Mouse (Mus musculus): ENCODE measurements around the gene Wasf3. TPM values are rescaled to one million over a fixed set of nuclear protein-coding genes. Genes with fewer than 3 reads are reported as not detected.
"Not testable (repeated sequence)": the region's sequence is repeated elsewhere in the genome, so short reads cannot be mapped to it uniquely, and the experiment has no call there.

The Wasf3 gene
- total RNA-seq, 2 experiments from 2014 or later, result 0.40 to 0.49 TPM

DNA sequence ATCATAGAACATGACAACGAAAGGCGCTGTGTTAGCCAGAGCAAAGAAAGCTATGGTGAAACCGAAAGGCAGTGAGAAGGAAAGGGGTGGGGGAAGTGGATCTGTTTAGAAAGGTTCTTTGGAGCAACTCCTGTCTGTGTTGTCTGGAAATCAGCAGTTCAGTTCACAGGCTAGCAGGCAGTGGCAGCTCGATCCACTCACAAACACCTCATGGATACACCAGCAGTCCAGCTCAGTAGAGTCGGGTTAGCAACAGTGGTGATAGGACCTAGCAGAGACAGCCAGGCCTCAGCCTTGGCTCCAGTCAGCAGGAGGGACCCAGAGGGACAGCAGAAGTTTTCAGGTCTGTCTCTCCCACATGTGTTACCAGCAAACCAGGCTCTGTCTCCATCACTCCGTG lies 16.2 kb downstream of the Wasf3 start:
- not testable (repeated sequence) for DNase-seq

DNA sequence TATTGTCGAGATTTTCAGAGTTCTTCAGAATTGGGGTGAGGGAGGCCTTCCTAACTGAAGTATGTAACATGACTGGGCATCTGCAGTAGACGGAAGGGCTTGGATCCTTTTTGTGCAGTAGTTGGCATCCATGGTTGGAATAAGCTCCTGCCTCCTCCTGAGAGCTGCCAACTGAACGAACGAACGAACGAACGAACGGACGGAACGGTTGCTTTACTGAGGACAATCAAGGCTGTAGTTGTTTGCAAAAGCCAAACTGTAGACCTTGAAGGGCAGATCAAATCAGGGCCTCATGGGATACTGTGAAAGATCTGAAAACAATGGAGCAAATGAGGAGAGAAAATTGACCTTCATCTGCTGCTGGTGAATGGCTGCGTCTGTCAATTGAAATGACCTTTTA lies 17.5 kb downstream of the Wasf3 start:
- DNase-seq, result no peak

DNA sequence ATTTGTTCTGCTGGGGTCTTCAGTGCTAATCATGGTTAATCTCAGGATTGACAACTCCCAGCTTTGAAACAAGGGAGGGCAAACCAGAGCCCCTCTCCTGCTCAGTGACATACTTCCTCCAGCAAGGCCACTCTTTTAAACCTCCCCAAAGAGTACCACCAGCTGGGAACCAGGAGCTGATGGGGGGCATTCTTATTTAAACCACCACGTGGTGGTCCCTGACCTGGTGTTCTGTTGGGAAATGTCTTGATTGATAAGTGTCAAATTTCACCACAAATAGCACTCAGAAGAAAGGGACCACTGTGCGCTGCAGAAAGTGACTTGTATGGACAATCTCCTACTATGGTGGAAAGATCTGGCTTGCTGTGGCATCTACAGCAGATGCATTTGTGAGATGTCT lies 19.1 kb downstream of the Wasf3 start:
- DNase-seq, result no peak

DNA sequence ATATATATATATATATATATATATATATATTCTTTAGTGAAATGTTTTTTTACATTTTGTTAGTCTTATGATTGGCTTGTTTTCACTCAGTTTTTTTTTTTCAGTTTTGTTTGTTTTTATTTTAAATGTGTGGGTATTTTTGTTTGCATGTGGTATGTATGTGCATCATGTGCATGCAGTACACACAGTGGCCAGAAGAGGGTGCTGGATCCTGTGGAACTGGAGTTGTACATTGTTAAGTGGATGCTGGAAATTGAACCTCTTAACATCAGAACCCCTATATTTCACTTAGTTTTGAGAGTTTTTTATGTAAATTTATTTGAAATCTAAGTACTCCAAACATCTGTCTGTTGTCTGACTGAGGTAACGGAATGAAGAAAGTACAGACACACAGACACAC lies 21.3 kb downstream of the Wasf3 start:
- DNase-seq, result no peak

DNA sequence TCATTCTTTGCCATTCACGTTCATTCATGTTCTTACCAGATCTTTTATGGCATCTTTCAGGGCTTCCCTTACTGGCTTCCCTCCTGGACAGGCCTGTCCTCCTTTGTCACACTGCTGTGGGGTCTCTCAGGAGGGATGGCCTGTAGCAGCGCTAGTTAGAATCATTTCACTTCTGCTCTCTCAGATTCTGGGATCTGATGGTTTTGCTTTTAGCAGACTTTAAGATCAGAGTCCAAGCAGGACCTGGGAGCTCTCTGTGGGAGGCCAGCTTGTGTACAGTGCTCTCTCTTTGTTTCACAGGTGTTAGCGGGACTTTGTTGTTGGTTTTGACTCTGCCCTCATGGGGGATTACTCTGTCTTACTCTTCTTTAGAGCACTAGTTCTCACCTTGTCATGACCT lies 23.0 kb downstream of the Wasf3 start:
- no peak for DNase-seq

DNA sequence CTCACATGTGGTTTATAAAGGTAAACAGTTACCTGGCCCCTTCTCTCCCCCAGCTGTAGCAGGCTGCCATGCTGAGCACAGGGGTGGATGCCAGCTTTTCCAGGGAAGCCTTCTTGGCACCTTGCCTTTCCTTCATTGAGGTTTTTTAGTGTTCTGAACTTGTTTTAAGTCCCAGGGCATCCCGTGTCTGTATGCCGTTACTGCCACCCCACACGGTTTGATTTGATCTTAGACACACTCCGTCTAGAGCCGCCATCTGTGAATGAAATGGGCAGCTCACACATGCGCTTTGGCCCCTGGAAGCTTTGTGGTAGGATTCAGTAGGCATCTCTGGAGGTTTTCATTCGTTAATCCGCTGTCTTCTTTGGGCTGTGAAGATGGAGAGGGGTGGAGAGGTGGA lies 23.8 kb downstream of the Wasf3 start:
- no peak for DNase-seq

DNA sequence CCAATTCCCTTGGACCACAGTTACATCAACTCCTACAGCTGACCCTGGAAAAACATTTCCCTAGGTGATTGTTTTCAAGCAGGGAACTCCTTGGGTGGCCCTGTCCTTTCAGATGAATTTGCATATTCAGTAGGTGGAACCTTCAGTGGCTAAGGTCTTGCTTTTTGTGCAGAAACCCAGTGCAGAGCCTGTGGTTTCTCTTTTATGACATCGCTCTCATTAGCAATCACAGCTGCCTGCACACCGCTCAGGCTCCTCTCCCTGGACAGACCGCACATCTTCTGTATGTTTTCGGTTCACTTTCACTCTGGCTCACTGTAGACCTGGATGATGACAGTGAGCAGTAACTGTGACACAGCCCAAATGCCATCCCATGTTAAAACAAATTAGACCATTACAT lies 26.0 kb downstream of the Wasf3 start:
- no peak for DNase-seq

DNA sequence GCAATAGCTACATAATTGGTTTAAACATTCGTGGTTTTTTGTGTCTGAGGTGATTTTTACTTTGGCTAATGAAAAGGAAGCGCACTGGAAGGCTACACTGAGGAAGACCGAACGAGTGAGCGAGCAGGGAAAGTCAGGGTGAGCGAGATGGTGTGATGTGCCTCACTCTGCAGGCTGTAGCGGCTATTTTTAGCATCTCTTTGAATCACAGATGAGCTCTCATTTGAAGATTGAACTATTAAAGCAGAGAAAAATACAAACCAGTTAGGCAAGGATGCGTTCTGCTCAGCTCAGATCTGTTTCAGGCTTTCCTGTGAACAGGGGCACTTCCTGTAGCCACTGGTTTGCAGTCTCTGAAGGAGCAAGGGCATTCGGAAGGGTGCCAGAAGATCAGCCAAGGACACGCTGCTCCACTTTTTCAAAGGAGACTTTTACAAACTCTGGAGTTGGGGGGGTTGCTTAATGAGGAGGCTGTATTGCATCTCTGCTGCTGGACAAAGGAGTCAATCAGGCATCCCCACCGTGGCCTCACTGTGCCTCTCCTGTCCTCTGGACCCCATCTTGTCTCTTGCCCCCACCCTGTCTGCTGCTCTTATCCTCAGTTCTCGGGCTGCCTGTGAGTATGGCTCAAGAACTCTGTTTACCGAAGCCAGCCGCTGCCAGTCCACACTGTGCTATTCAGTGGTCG lies 28.1 kb downstream of the Wasf3 start:
- no peak for DNase-seq

DNA sequence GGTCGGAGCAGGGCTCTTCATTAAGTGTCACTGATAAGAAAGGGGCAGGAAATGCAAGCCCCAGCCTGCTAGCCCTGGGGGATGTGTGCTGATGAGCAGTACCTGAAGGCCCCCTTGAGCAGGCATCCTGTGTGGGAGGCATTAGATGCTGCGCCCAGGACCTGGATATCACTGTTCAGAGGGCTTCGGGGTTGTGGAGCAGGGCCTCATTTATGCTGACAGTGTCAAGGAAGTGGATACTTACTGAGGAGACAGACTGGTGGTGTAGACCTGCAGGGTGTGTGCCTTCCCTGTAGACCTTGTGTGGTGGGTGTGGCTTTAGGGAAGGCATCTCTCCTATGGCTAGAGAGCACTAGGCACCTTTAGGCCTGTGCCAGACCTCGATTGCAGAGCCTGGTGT lies 29.8 kb downstream of the Wasf3 start:
- no peak for DNase-seq

DNA sequence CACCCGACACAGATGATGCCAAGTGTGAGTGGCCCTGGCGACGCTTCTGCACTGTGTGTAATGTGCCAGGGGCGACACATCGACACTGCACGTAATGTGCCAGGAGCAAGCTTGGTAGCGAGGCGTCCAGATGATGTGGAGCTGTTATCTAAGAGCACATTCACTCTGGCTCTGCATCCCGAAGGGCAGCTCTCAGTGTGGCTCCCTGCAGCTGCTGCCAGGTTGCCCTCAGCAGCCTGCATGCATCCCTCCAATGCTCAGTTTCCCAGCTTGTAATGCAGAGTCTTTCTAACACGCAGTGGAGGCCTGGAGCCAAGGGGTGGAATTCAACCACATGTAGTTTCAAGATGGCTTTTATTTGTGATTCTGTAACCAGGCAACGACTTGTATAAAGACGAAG lies 30.4 kb downstream of the Wasf3 start:
- no peak for DNase-seq

DNA sequence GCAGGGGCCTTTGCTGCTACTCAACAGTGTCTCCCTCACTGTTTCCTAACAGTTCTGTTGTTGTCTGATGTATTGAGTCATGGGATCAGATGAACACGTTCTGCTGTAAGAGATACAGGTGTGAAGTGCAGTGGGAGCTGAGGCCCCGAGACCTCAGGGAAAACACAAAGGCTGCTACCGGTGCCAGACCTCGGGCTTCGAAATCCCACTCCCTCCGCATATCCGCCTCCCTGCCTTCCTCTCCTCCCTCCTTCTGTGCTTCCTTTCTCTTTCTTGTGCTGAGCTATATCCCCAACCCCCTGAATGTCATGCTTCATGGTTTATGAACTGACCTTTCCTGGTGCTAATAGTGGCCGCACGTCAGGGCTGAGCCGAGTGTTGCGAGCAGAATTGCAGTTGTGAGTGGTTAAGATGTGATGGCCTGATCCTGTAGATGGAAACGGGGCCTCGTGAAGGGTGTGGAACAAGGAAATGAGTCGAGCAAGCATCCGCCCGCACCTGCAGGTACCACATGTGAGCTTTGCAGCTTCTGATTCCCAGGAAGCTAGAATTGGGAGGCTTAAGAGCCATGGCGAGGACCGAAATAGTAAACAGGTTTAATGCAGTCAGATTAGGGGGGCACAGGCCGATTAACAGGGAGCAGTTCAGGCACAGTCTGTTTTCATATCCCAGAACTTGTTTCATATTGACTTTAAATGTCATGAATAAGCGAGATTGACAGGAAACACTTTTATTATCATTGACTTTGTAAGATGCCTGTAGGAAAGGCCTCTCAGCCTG lies 31.7 kb downstream of the Wasf3 start:
- DNase-seq, result no peak

DNA sequence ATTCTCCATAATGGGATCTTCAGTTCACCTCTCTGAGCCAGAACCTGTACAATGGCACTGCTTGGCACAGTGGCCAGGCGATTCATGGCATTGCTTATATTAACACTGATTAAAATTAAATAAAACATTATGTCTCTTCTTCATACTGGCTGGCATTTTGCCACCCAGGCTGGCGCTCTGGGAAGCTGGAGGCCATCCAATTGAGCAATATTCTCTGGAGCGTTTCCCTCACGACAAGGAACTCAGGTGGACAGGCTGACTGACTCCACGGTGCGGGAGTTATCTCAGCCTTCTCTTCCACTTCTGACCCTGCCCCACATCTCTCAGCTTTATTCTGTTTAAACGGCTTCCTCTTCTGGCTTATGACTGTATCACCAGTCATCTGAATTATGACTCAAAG lies 33.3 kb downstream of the Wasf3 start:
- no peak for DNase-seq

DNA sequence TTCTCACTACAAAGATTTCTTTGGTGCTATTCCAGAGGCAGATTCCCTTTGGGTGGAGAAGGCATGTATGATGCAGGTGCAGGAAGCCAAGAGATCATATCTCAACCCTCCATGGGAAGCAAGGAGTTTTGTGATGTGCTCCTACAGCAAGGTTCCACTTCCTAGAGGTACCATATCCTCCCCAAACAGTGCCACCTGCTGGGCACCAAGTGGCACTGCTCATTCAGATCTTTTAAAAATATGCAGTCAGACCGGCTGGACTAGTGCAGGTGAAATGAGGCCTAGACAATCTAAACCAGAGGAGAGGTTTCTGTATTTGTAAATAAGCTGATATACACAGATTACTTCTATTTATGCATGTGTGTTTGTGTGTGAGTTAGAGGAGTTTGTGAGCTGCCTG lies 35.3 kb downstream of the Wasf3 start:
- DNase-seq, result peak in 1 of 2 experiments; percentile 21

DNA sequence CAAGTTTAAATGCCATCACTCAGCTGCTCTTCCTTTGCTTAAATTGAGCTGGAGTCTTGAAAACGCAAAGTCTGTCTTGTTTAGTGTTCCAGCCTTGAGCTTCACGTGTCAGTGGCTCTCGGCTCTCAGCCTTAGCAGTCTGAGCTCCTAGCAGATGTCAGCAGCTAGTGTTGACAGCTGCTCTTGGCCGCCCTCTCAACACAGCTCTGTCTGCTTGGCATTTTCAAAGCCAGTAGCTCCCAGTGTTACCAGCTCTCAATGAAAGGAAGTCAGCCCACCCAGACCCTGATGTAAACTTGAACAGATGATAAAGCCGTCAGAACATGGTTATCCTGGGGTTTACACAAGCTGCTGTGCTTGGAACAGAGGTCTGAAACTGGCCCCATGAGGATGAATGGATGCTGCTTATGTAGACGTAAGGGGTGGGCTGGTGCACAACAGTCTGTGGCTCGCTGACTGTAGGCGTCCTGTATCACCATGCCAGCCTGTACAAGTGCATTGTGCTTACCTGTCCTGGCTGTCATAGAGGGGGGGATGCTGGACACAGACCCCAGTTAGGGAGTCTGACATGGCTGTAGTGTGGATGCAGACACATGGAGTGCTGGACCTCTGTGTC lies 40.0 kb downstream of the Wasf3 start:
- peak; percentile 51 to 69 for DNase-seq

DNA sequence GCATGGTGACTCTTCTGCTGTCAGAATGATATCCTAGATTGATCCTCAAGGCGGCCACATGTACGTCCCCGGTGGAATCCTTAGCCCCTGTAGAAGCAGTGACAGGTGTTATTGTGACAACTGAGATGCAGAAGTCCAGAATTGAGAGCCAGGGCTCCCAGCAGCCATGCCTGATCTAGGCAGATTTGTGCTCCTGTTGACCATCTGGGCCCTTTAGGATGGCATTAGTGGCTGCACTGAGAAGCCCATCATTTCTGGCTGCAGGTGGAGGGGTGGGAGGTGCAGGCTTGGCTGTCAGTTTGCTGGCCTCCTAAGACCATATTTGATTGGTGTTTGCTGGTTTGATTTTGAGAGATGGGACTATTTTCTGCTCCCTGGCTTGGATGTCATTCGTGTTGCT lies 40.9 kb downstream of the Wasf3 start:
- DNase-seq, result no peak

DNA sequence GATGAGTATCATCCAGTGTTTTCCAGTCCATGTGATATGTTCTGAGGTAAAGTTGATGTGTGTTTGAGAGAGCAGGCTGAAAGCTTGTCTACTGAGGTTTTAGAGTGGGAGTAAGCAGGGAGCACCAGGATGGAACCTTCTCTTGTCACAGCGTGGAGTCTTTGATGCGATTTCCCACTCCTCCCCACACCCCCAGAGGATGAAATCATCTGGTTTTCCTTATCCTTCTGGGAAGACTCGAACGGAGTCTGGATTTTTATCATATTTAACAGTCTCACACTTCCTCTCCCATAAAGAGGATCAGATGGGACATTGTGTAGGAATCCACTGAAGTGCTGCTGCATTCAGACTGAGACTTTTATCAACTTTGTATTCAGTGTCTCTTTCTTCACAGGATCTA lies 43.3 kb downstream of the Wasf3 start:
- DNase-seq, result no peak

DNA sequence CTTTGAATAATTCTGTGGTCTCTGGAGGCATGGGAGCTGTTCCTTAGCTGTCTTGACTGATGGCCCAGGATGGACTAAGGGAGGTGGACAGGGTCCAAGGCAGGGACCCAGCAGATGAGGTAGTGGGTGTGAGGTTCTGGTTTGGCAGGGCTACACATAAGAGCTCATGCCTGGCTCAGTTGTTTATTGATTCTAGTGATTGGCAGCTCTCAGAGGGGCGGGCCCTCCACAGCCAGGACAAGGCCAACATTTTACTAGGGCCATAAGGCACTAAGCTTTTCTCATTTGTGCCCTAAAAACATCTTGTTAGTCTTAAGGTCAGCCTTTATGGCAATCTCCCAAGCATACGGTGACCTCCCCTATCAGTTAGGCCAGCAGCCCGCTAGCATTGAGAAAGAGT lies 47.0 kb downstream of the Wasf3 start:
- DNase-seq, result no peak

DNA sequence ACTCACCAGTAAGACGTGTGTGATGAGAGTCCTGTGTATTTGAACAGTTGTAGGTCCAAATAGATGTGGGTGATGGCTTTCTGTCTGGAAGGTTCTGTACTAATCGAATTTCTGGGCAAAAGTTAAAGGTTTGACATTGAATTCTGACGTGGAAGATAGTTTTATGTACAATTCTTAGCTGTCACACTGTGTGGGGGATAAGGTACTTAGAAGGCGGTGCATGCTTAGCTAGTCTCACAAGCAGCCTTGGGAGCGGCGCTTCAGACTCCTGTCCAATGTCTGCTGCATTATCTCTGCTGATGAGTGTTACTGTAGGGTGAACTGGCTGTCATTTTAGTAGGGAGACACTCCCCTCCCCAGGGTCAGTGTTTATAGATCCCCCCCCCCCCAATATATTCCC lies 47.7 kb downstream of the Wasf3 start:
- DNase-seq, result no peak

DNA sequence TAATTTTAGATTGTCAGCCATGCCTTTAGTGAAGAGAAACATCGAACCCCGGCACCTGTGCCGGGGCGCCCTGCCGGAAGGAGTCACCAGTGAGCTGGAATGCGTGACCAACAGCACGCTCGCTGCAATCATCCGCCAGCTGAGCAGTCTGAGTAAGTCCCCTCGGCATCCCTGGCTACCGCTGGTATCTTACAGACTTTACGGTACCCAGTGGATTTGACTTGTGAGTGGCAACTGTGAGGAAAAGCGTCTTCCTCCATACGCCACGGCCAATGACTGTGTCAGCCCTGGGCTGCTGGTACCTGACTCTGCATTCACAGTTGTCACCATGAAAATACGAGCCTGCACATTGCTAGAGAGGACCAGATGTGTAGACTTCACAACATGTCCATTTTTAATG lies 50.5 kb downstream of the Wasf3 start:
- no peak for DNase-seq

DNA sequence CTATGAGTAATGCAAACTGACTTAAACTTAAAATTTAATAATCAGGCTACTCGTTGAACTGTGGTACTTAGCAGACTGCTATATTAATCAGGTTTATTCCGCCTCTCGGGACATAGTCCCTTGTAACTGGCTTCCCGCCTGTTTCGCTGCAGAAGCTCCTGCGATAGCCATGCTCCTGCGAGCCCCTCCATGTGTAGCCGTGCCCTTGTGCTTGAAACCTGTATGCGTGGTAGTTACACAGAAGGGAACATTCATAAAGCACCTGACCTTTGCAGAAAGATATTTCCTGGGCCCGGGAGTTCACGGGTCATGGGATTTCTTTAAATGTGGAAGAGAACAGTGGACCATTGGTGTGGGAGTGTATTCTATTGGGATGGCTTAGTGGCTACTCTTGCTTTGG lies 52.0 kb downstream of the Wasf3 start:
- no peak for DNase-seq

DNA sequence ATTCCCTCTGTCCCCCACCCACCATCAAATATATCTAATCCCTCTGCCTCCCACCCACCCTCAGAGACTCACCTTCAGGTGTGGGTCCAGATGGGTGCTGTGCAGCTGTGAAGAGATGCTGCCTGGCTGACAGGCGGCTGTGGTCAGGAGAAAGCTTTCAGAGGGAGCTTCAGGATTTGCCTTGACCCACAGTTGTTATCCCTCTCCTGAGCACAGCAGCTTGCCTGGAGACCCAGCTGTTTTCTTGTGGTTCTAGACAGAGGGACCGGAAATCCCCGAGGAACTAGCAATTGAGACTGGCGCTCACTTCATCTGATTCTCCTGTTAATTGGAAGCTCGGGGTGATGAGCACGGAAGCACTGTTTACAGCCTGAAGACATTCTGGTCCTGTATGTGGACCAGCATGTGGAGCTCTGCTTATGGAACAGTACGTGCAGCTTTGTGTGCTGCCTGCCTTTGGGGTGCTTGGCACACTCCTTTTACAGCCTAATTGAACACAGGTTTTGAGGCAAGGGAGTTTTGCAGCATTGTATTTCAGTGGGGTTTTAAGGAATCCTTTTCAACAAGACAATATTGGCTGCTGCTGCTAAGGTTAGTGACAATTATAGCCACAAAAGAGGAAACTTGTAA lies 54.5 kb downstream of the Wasf3 start:
- no peak for DNase-seq

DNA sequence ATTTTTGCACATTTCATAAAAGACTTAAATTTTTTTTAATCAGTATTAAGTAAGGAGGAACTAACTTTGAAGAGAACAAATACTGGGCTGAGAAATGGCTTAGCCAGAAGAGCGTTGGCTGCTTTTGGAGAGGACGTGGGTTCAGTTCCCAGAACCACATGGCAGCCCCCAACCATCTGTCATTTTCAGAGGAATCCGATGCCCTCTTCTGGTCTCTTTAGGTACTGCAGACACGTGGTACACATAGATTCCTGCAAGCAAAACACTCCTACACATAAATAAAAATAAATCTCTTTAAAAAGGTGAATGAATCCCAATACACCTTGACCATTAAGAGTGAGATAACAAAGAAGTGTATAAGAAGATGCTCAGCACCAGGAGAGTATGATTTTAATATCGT lies 55.5 kb downstream of the Wasf3 start:
- DNase-seq, result no peak

DNA sequence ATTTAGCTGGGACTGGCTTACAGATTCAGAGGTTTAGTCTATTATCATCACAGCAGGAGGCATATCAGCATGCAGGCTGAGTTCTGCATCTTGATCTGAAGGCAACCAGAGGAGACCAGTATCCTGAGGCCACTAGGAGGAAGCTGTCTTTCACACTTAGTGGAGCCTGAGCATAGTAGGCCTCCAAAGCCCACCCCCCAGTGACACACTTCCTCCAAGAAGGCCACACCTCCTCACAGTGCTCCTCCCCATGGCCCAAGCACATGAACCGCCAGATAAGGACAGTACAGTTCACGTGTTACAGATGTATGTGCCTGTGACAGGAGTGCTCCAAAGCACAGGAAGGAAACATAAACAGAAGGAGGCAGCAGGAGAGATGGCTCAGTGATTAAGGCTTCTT lies 58.0 kb downstream of the Wasf3 start:
- no peak for DNase-seq
